Mouse (Mus musculus) forebrain, embryonic 12.5 days (tissue): ENCODE results near the gene Crbn. TPM values are rescaled to one million over a fixed set of nuclear protein-coding genes. Genes with fewer than 3 reads are reported as not detected.

Experiments
- ATAC-seq: fragments of 200-750 bp; cut with Nextera tagmentation; 2 replicates; pipeline ENCODE4 v1.8.0; 2017; ENCODE audit warnings: moderate TSS enrichment; ENCODE audit not compliant: low FRiP score
- H3K27ac ChIP-seq: fragments of 300-500 bp; sonication (generic); 2 replicates; pipeline ENCODE4 v1.5.1; 2016; ENCODE audit warnings: mild to moderate bottlenecking
- H3K27me3 ChIP-seq: fragments of 300-500 bp; sonication (generic); 2 replicates; pipeline ENCODE4 v1.6.1; 2016; ENCODE audit warnings: mild to moderate bottlenecking
- H3K36me3 ChIP-seq: fragments of 300-500 bp; sonication (generic); replicated peaks from 2 replicates; pipeline ENCODE4 v1.6.1; 2016; ENCODE audit warnings: mild to moderate bottlenecking
- H3K4me1 ChIP-seq: fragments of 300-500 bp; sonication (generic); 2 replicates; pipeline ENCODE4 v1.6.1; 2016
- H3K4me2 ChIP-seq: fragments of 300-500 bp; sonication (generic); 2 replicates; pipeline ENCODE4 v1.6.1; 2016; ENCODE audit warnings: mild to moderate bottlenecking, moderate library complexity
- H3K4me3 ChIP-seq: fragments of 300-500 bp; sonication (generic); replicated peaks from 2 replicates; pipeline ENCODE4 v1.5.1; 2016; ENCODE audit warnings: mild to moderate bottlenecking
- H3K9ac ChIP-seq: fragments of 300-500 bp; sonication (generic); 2 replicates; pipeline ENCODE4 v1.6.1; 2016; ENCODE audit warnings: mild to moderate bottlenecking
- H3K9me3 ChIP-seq: fragments of 300-500 bp; sonication (generic); 2 replicates; pipeline ENCODE4 v1.6.1; 2016
- WGBS: fragments of 180-500 bp; shearing (Covaris S2); methylation state at CpG from one replicate; pipeline ENCODE4 v1.1.7; 2016; 5-methylcytosine and 5-hydroxymethylcytosine counted together
- polyA plus RNA-seq: library from polyadenylated mRNA; unstranded; fragments of >200 nt; fragmentation: Nextera tagmentation; extraction: Ambion mirVana; gene quantifications from 2 replicates; pipeline ENCODE4 v1.2.1, GENCODE M21; 2016

Crbn gene
- polyA plus RNA-seq, 1 experiment from 2014 or later: 48.3 TPM

DNA sequence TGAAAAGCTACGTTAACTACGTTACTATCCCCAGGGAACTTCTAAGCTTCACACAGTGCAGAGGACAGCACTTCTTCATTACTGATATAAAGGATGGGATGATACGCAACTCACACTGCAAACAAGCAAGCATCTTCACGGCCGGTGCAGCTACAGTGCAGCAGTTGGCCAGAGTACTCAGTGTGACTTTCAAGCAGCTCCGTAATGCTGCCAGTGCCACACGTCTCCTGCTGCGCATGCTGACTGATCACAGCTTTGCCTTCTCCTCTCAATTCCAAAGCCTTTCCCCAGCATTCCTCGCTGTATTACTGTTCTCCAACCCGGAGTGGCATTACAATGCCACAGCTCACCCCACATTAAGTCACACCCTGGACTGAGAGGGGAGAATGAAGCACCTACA lies 6.3 kb downstream of the Crbn start:
- Histone ChIP-seq H3K27ac (no peak overlapping the region), H3K9me3 (no peaks in the 10 kb centered on the region), H3K4me3 (no peak overlapping the region), H3K36me3 (peaks cover 33% of the 10 kb centered on the region), H3K4me1 (peaks cover 4% of the 10 kb centered on the region), H3K27me3 (no peaks in the 10 kb centered on the region), H3K4me2 (no peak overlapping the region), H3K9ac (no peak overlapping the region)
- WGBS: 95% methylated on average over 10 of the region's 10 CpGs
- no peak for ATAC-seq

DNA sequence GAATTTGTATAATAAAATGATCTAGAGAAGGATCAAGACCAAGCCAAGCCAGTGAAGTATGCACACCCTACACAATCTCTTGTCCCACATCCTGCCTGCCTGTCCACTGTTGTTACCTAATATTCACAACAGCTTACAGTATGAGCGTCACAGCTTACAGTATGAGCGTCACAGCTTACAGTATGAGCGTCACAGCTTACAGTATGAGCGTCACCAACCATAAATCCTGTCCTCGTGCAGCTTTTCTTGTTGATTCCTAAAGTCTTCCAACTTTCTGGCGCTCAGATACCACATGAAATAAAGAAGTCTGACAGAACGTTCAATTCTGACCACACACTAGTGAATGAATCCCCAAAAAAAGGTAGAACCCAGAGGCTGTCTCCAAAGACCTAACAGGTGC lies 6.8 kb downstream of the Crbn start:
- H3K9ac ChIP-seq: no peak overlapping the region
- no peak for ATAC-seq
- H3K4me3 ChIP-seq: no peak overlapping the region
- H3K27ac ChIP-seq: no peak overlapping the region
- H3K4me2 ChIP-seq: no peak overlapping the region
- H3K27me3 ChIP-seq: no peaks in the 10 kb centered on the region
- WGBS: 96% methylated on average over 7 of the region's 7 CpGs
- H3K36me3 ChIP-seq: peaks cover 33% of the 10 kb centered on the region
- no peaks in the 10 kb centered on the region for H3K4me1 ChIP-seq
- no peaks in the 10 kb centered on the region for H3K9me3 ChIP-seq

DNA sequence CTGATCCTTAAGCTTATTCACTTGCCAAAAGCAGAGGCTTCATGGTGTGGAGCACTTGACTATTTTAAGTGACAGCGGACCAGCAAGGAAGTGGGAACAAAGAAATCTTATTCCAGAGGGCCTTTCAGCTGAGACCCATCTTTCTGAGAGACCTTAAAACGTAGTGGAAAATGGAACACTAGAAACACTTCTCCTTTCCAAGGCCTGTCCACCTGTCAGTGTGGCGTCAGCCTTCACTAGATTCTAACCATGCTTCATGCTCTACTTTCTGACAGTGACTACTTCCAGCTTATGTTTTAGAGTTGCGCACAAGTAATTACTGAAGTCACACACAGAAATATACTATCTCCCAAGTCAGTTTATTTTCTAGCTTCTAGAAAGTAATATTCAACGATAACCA lies 7.4 kb downstream of the Crbn start:
- Histone ChIP-seq H3K36me3 (peaks cover 34% of the 10 kb centered on the region), H3K27ac (no peak overlapping the region), H3K9me3 (no peaks in the 10 kb centered on the region), H3K9ac (no peak overlapping the region), H3K4me1 (no peaks in the 10 kb centered on the region), H3K27me3 (no peaks in the 10 kb centered on the region), H3K4me3 (no peak overlapping the region), H3K4me2 (no peak overlapping the region)
- 91% methylated on average over 5 of the region's 5 CpGs for WGBS
- no peak for ATAC-seq

DNA sequence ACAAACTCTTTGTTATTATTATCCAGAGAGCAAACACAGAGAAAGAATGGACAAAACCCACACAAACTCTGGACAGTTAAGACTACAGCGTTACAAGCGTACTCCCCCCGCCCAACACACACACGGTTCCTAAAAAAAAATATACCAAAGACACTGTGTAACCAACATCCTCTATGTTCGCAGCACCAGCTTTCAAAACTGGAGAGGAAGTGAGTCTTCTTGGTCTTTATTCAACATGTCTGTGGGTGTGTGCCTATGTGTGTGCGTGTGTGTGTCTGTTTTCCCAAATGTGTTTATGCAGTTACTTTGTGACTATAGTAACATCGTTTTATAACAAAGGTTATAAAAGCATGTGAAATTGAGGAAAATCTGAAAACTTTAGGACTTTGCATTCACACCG lies 8.4 kb downstream of the Crbn start:
- 95% methylated on average over 8 of the region's 8 CpGs for WGBS
- Histone ChIP-seq H3K36me3 (peaks cover 42% of the 10 kb centered on the region), H3K4me3 (no peak overlapping the region), H3K4me2 (no peak overlapping the region), H3K27ac (no peak overlapping the region), H3K27me3 (no peaks in the 10 kb centered on the region), H3K9me3 (no peaks in the 10 kb centered on the region), H3K4me1 (no peaks in the 10 kb centered on the region), H3K9ac (no peak overlapping the region)
- no peak for ATAC-seq

DNA sequence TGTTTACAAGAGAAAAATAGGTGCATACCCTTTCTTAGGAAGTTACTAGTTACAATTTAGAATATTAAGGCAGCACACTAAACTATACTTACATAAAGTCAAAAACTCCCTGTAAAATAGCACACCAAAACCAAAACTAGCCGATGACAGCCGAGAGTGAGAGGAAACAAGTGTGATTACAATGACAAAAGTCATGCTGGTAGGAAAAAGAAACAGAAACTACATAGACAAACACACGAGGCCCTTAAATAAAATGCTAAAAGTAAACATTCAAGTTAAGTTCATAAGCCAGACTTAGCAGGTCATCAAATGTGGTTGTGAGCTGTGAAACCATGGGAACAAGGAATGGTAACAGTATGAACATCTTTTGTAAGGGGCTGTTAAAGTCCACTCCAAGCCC lies 12.7 kb downstream of the Crbn start:
- H3K9ac ChIP-seq: no peak overlapping the region
- ATAC-seq: no peak
- no peaks in the 10 kb centered on the region for H3K4me1 ChIP-seq
- no peak overlapping the region for H3K27ac ChIP-seq
- no peaks in the 10 kb centered on the region for H3K27me3 ChIP-seq
- H3K36me3 ChIP-seq: peaks cover 33% of the 10 kb centered on the region
- no peak overlapping the region for H3K4me3 ChIP-seq
- no peak overlapping the region for H3K4me2 ChIP-seq
- WGBS: 94% methylated on average over 3 of the region's 3 CpGs
- no peaks in the 10 kb centered on the region for H3K9me3 ChIP-seq

DNA sequence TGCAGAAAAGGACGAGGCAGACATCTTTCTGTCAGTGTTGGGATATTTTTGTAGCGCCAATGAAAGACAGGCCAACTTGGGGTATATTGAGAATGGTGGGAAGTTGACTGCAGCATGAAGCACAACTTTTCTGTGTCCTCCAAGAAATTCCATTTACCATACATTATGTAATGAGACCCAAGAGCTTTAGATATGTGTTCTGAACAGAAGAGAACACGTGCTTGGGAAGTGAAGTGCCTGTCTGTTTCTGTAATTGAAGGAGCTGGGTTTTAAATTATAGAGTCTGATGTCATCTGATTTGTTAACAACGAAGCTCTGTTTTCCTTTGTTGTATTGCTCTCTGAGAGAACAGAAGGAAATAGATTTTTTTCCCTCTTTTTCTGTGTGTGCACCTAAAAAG lies 29.8 kb downstream of the Crbn start:
- no peaks in the 10 kb centered on the region for H3K9me3 ChIP-seq
- peak overlapping the region; percentile 79 for H3K4me3 ChIP-seq
- peaks cover 11% of the 10 kb centered on the region for H3K4me1 ChIP-seq
- WGBS: 43% methylated on average over 4 of the region's 4 CpGs
- peaks cover 22% of the 10 kb centered on the region; the same call in 1 of the 2 replicates for H3K36me3 ChIP-seq
- peak overlapping the region; percentile 63 for H3K9ac ChIP-seq
- no peak overlapping the region for H3K27ac ChIP-seq
- ATAC-seq: no peak
- 0 out of 2 replicates have a peak, but pooled peaks cover 4% of the 10 kb centered on the region for H3K27me3 ChIP-seq
- H3K4me2 ChIP-seq: peak overlapping the region; percentile 94

DNA sequence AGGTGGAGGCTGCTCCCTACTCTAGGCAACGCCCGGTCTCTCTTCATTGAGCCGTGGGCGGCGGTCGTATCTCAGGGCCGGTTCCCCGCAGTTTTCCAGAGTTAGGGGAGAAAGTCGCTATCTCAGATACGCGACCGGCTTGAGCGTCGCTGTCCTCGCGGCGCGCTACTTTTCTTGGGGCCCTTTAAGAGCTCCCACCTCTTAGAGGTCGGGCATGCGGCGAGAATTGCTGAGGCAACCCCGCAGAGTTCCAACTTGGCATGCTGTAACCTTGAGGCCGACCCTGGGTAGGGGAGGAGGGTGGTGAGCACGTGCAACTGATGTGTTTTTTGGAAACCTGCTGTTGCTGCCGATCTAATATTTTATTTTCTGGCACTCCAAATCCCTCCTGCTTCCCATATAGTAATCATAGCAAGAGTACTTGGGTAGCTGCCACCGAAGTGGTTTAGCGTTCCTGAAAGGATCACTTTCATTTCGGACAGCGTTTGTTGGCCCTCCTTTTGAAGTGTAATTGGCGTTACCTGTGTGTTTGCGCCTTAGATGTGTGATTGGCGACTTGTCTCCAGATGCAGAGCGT lies 30.5 kb downstream of the Crbn start:
- Histone ChIP-seq H3K4me3 (peak overlapping the region; percentile 79), H3K9me3 (no peaks in the 10 kb centered on the region), H3K4me2 (peak overlapping the region; percentile 94), H3K9ac (peak overlapping the region; percentile 63), H3K27me3 (0 out of 2 replicates have a peak, but pooled peaks cover 4% of the 10 kb centered on the region), H3K27ac (no peak overlapping the region), H3K36me3 (peaks cover 19% of the 10 kb centered on the region; the same call in 1 of the 2 replicates), H3K4me1 (peaks cover 11% of the 10 kb centered on the region)
- ATAC-seq: peak; percentile 77; the same call in 1 of the 2 replicates
- 2% methylated on average over 33 of the region's 33 CpGs for WGBS

DNA sequence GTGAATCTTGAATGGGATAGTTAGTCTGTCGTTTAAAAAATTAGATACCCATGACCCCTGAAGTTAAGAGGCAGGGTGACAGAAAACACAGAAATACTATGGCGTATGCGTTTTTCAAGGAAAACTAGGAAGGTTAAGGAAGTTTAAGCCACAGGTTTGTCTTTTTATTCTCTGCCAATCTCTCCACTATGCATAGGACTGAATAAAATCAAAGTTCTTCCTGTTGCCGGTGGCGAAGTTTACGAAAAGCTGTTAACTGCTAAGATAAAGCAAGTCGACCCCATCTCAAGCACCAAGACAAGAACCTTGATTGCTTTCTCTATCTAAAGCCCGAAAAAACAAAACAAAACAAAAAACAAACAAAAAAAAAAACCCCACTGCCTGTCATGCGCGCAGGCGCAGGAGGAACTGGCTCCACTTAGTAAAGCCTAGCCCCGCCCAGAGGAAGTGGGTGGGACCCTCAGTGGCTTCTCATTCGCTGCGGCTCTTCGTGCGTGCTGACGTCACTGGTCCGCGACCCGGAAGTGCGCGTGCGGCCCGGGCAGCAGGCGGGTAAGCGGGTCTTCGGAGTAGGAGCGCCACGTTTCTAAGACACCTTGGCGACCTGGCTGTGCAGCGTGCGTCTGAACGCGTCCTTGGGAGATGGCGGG lies 31.1 kb downstream of the Crbn start, which contains the start of gene Trnt1:
Trnt1 (plus strand) TSS at position 481 of the 650 bp plus-strand sequence.
- Histone ChIP-seq H3K9me3 (no peaks in the 10 kb centered on the region), H3K4me2 (peak within 1 kb of the TSS; percentile 94), H3K27ac (no peak within 1 kb of the TSS), H3K4me1 (peaks cover 11% of the 10 kb centered on the region), H3K9ac (peak within 1 kb of the TSS; percentile 63), H3K36me3 (peaks cover 18% of the 10 kb centered on the region; the same call in 1 of the 2 replicates), H3K4me3 (peak within 1 kb of the TSS; percentile 79), H3K27me3 (0 out of 2 replicates have a peak, but pooled peaks cover 4% of the 10 kb centered on the region)
- WGBS: 9% methylated on average over 35 of the region's 35 CpGs
- ATAC-seq: peak; percentile 100

DNA sequence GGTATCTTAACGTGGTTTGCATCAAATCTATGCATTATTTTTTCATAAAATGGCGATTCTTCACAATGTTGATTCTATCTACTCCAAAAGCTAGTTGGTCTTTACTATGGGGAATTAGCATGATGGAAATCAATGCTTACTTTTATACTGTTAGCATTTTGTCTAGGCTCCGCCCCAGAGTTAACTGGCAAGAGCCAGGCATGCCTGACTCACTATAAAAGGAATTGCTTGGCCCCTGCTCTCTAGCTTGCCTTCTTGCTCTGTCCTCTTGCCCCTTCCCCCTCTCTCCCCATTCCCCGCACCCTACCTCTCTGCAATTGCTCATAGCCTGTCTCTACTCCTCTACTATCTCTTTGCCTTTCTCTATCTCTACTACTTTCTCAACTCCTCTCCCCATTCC lies 33.1 kb downstream of the Crbn start:
- ATAC-seq: no peak
- WGBS: 75% methylated on average over 4 of the region's 4 CpGs
- Histone ChIP-seq H3K9ac (no peak overlapping the region), H3K27ac (no peak overlapping the region), H3K4me1 (peaks cover 11% of the 10 kb centered on the region), H3K4me2 (no peak overlapping the region), H3K27me3 (0 out of 2 replicates have a peak, but pooled peaks cover 4% of the 10 kb centered on the region), H3K4me3 (no peak overlapping the region), H3K9me3 (no peaks in the 10 kb centered on the region), H3K36me3 (peaks cover 5% of the 10 kb centered on the region; the same call in 1 of the 2 replicates)

DNA sequence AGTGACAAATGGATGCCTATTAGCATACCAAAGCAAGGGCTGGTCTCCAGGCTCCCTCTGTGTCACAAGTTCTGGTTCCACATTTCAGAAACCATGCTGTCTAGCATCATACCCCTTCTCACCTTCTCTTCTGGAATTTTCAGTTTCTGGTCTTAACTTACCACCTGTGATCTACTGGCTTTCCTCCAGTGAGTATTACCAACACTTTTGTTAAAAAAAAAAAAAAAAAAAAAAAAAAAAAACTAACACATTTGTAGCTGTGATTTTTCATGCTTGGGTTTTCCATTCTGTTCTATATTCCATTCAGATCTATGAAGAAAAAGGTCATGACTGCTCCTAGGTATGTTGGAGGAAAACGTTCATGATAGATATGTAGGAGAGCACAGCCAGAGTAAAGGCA lies 34.0 kb downstream of the Crbn start:
- Histone ChIP-seq H3K27me3 (0 out of 2 replicates have a peak, but pooled peaks cover 4% of the 10 kb centered on the region), H3K4me3 (no peak overlapping the region), H3K4me1 (peaks cover 11% of the 10 kb centered on the region), H3K36me3 (no peaks in the 10 kb centered on the region), H3K27ac (no peak overlapping the region), H3K9me3 (no peaks in the 10 kb centered on the region), H3K4me2 (no peak overlapping the region), H3K9ac (no peak overlapping the region)
- WGBS: 87% methylated on average over 1 of the region's 1 CpGs
- ATAC-seq: no peak

DNA sequence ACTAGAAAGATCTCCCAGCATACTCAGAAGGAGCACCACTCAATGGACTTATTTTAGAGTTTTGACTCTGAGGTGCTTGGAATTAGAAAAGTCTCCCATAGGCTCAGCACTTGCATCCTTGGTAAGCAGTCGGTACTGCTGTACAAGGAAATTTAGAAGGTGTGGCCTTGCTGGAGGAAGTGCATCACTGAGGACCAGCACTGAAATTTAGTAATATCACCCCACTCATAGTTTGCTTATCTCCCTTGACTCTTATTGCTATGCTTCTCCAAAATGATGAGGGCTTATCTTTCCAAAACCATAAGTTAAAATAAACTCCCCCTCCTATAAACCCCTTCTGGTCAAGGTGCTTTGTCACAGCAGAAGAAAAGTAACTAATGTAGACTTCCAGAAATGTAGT lies 38.4 kb downstream of the Crbn start:
- Histone ChIP-seq H3K36me3 (no peaks in the 10 kb centered on the region), H3K4me1 (no peaks in the 10 kb centered on the region), H3K4me3 (no peak overlapping the region), H3K27ac (no peak overlapping the region), H3K4me2 (no peak overlapping the region), H3K9ac (no peak overlapping the region), H3K27me3 (no peaks in the 10 kb centered on the region), H3K9me3 (no peaks in the 10 kb centered on the region)
- 81% methylated on average over 1 of the region's 1 CpGs for WGBS
- ATAC-seq: no peak

DNA sequence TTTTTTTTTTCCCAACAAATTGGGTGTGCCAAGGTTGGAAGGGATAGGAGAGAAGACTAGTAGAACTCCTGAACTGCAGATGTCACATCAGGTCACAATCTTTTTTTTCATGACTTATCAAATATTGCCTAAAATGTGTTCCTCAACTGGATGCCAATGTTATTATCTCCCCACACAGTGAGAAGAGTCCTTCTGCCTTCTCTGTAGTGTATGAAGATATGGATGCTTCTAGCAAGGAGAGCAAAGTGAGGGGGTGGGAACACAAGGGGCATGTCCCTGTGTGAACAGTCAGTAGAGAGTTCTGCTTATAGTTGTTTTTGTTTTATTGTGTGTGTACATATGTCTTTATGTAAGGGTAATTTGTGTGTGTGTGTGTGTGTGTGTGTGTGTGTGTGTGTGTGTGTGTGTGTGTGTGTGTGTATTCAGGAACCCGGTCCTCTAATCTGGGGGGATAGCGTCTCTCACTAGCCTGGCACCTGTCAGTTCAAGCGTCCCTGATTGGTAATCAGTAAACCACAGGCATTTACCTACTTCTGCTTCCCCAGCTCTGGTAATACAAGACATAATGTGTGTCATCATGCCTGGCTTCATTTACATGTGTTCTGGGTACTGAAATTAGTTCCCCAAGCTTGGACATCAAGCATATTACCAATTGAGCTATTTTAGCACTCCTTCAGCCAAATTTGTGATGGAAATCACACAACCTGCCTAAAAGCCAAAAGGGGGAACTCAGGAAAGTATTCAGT lies 39.2 kb downstream of the Crbn start:
- H3K36me3 ChIP-seq: no peaks in the 10 kb centered on the region

More for the DNA sequence above, 39.2 kb downstream of the Crbn start:
- H3K4me2 ChIP-seq: no peak overlapping the region
- H3K9me3 ChIP-seq: no peaks in the 10 kb centered on the region
- H3K27ac ChIP-seq: no peak overlapping the region
- H3K4me1 ChIP-seq: no peaks in the 10 kb centered on the region
- H3K4me3 ChIP-seq: no peak overlapping the region
- no peak for ATAC-seq
- WGBS: 80% methylated on average over 3 of the region's 3 CpGs
- H3K9ac ChIP-seq: no peak overlapping the region
- H3K27me3 ChIP-seq: no peaks in the 10 kb centered on the region
